Mouse (Mus musculus) adrenal gland, postnatal 36 days (tissue): Measurements from ENCODE around the gene Trappc12. TPM values are rescaled to one million over a fixed set of nuclear protein-coding genes. Genes with fewer than 3 reads are reported as not detected.
"Not testable (repeated sequence)": the region's sequence is repeated elsewhere in the genome, so short reads cannot be mapped to it uniquely, and the experiment has no call there.

Experiments
- DNase-seq, 2 experiments: peaks; one replicate each; pipeline ENCODE4 v3.0.0; 2021; ENCODE audit warnings: mixed read lengths in 1 of 2
- total RNA-seq, 2 experiments: library from RNA; stranded (reverse); gene quantifications; 2 replicates each; pipeline ENCODE4 v1.2.3; 2021

The Trappc12 gene
- total RNA-seq, 2 experiments from 2014 or later: 35.8 to 43.0 TPM

DNA sequence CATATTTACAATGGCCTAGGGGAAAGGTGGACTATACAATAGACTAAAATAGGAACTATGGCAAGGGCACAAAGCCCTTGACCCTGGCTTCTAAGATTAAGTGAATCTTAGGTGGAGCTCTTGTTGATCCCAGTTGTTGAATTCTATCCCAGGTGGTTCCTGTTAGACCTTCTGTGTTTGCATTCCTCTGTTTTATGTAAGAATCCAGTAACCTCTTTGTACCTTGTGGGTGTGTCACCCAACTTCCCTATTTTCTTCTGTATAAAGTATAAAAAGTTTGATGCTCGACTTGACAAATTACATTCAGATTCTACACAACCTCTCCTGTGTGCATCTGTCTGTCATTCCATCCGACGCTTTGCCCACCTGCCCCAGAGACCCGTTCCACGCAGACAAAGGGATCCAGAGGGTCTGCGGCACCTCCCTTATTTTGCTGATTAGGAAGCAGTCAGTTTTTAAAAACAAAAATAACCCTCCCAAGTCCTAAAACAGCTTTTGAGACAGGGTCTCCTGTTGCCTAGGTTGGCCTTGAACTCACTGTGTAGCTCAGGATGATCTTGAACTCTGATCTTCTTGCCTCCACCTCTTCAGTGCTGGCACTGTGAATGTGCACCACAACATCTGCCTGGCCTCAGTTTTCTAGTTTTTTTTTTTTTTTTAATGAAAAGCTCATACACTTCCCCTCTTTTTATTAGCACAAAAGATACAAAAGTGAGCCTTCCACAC lies 16.6 kb downstream of the Trappc12 start:
- not testable (repeated sequence) for DNase-seq

DNA sequence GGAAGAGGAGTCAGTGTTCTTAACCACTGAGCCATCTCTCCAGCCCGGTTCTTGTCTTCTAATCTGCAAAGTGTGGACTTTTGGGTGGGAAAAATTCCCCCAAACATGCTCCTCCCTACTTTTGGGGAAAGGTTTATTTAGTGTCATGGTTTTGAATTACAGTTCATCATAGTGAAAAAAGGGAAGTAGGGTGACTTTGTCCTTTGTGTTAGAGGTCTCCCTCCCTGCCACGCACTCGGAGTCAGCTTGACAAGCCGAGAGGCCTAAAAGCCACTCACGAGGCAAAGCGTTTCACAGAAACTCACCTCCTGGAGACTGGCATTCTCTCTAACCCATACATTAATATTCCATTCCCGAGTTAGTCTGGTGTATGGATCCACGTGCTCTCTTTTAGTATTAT lies 17.6 kb downstream of the Trappc12 start:
- no peak for DNase-seq

DNA sequence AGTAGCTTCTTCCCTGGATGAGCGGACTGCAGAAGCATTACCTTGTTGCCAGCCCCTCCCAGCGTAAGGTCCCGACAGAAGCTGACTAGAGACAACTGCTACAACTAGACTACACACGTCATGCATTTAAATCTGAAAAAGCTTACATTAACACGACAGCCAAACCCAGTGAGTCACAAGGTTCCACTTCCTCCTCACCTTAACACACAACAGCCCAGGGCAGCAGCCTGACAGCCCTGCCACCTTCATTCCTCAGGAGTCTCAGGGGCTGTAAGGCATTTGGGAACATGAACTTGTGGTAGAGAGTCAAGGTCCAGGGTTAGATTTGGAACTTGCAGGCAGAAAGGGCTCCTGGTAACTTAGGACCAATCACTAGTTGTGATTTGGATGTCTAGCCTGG lies 23.2 kb downstream of the Trappc12 start:
- no peak for DNase-seq

DNA sequence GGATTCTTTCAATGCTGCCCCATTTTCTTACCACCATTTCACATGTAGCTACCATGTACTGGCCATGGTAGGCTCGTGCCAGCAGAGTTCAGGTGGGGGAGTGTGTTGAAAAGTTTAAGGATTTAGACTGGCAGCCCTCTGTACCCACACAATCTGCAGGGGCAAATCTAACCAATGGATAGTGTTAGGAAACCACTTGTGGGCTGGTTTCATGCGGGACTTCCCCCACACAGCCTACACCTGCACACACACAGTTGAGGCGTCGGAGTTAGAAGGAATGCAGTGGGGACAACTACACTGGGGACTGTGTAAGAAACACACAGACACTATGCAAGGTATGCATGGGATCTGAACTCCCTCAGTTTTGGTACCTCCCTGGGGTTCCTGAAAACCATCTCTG lies 24.1 kb downstream of the Trappc12 start:
- DNase-seq: no peak

DNA sequence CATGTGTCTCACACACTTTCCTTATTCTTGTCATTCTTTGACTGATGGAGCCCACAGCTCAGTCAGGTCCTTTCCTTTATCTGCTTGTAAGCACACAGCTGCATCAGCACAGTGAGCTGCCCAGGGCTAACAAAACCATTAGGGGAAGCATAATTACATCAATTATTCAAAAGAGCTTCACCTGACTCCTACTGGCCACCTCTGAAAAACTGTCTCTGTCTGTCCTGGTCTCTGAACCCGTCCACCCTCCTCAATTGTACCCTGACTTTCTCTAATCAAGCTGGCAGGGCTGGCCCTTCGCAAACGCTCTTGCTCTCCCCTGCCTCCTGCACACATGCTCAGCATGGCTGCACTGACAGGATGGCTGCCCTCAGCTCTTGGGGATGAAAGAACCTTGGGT lies 25.9 kb downstream of the Trappc12 start:
- DNase-seq: no peak

DNA sequence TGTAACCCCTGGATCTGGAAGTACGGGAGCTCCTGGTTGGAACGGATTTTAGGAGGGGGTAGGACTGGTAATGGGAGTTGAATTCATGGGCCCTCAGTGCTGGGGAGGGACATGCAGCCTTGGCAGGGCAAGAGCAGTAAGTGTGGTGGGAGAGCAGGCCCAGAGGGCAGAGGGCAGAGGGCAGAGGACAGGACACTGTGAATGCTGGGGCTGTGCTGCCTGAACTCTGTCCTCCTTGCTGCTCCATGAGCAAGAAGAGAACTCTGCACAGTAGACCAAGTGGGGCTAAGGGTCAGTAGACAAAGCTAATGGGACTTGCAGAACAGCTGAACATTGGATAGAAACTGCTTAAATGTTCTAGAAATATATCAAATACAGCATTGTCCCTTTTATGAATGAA lies 32.2 kb downstream of the Trappc12 start:
- no peak for DNase-seq

DNA sequence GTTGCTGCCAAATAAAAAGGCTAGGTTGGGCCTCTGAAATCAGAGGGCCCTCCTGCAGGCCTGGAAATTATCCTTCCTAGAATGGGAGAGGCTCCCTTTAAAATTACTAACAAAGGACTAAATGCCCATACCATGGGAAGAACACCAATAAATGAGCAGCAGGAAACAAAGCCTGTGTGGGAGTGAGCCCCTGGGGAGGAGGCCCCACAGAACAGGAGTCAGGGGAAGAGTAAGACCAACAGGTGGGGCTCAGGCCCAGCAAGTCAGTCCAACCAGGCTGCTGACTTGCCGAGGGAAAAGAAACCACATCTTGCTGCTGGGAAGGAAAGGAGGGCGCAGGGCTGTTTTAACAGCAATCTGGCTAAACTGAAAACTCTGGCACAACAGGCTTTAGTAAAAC lies 33.2 kb downstream of the Trappc12 start:
- DNase-seq: no peak

DNA sequence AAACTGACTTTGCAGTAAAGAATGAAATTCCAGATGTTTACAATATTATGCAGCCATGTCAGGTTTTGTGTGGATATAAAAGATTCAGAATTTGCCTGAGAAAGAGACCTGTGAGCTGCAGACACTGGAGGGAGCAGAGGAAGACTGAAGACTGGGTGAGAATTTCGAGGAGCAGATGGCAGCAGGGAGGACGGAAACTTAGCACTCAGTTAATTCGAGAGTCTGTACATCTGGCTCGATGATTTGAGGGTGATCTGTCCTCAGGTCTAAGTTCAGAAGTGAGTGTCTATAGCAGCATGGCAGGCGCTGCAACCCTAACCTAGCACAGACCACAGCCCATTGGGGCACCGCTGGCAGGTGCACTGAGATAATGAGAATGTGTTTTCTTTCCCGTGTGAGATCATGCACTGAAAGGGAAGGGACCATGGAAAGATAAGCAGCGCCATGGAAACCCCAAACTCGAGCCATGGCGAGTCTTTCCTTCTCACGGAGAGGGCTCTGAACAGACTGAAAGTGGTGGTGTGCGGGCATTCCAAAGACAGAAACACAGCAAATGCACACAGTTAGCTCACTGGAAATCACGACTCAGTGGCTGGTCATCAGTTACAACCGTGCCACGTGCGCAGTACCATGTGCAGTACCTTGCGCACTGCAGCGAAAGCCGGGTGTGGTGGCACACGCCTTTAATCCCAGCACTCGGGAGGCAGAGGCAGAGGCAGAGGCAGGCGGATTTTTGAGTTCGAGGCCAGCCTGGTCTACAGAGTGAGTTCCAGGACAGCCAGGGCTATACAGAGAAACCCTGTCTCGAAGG lies 35.2 kb downstream of the Trappc12 start:
- DNase-seq: no peak

DNA sequence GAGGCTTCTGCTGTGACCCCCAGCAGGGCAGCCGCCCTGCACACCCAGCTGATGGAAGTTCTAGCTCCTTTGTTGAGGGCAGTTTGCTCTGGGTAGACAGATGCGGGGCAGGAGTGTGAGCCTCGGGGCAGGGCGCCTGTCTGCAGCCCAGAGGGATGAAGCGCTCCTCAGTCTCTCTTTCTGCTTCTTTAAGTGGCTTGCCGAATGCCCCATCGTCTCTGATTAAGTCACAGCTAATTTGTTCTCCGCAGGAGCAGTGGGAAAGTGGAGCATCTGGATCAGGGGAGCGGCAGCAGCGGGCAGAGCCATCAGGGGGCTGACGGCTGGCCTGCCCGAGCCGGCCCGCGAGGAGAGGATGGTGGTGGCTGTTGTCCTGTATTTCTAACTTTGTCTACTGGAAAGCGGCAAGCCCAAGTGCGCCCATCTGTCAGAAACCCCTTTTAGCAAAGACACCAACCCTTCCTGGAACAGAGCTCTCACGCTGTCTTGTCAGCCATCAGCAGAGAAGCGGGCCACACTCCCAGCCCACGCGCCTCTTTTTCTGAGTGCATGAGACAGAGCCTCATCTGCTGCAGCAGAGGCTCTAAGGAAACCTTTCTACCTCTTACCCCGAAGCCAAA lies 39.6 kb downstream of the Trappc12 start:
- DNase-seq: no peak

DNA sequence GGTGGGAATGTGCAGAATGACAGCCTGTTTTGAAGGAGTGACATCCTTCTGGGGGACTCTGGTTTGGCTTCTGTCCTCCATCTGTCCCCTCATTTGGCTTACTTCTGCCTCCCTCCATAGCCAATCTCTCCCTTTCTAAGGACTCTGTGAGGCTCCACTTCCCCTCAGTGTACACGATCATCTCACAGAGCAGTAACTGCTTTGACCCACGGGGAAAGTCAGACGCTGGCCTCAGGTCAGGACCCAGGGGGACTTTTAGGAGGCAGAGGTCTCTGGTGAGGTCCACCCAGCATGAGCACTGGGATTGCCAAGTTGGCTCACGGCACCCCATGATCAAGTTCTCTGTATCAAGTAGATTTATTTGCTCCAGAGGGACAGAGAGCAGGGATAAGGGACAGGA lies 42.1 kb downstream of the Trappc12 start:
- no peak for DNase-seq

DNA sequence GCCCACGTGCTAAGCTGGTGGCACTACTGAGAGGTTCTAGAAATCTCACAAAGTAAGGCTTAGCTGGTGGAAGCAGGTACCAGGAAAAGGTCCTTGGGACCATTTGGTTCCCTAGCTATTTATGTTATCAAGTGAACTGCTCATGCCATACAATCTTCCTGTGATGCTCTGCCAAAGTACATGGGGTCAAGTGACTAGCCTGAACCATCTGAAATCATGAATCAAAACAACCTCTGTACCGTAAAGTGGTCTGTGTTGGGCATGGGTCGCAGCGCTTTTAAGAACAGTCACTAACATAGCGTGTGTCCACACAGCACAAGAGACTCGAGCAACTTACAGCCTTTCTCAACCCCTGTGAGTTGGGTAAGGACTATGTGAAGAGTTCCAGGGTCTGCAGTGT lies 45.1 kb downstream of the Trappc12 start:
- no peak for DNase-seq

DNA sequence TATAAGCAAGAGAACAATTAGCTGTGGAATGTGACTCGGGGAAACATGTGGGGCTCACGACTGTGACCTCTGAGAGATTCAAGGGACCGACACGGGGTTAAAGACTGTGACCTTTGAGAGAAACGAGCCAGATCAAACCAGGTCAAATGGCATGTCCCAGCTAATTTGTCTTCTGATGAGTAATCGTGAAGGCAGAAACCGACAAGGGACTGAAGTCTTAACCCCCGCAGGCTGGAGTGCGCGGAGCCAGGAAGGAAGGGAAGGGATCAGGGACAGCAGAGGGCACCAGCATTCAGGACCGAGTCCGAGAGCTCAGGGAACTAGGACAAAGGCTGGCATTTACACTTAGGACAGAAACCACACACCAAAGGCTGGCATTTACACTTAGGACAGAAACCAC lies 45.9 kb downstream of the Trappc12 start:
- DNase-seq: peak; percentile 55 to 67

DNA sequence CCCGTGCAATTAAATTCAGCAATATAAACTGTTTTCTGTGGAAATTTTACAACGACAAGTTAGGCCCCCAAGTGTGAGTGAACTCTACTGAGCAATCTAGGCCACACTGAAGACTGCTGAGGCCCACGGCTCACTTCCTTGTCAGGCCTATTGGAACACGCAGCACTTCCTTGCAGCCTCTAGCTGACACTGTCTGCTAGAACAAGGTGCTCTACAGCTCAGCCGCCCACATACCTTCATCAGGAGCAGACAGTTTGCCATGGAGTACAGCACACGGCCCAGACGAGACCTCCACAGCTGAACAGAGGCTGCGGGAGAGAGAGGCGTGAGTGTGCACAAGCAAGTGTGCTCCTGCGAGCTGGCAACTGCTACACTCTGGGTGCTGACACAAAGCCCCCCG lies 49.0 kb downstream of the Trappc12 start:
- DNase-seq: no peak

DNA sequence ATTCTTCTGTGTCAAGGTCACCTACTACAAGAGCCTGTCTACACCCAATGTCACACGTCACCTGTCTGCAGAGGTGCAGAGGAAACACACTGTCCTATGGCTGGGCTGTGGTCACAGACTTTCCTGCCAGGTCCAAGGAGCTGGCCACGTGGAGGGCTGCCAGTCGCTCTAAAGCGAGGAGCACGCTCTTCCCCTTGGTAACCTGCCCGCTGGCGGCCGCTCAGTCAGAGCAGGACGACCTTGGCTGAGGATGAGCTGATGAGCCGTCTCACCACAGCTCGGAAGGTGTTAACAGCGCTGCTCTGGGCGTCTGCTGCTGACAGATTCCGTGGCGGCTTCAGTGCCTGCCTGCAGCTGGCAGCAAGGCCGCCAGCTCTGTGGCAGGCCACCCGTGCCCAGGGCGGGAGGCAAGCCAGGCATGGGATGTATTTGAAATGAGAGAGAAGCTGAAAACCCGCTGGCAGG lies 49.7 kb downstream of the Trappc12 start:
- peak; percentile 86 to 88 for DNase-seq

DNA sequence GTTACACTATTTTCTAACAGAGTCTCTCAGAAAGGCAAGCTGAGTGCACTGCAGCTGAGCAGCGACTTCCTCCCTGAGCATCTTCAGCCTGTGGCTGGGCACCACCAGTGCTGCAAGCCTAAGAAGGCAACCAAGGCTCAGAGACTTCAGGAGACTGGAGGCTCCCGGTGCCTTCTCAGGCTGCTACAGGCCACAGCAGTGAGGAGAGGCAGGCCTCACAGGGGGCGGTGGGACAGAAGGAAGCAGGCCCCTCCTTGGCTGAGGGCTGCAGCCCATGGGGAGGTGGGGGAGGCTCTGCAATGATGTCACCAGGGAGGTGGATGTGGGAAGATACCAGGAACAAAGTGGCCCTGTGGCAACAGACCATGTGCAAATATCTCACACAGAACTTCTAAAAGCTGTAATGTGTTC lies 50.2 kb downstream of the Trappc12 start:
- no peak for DNase-seq

DNA sequence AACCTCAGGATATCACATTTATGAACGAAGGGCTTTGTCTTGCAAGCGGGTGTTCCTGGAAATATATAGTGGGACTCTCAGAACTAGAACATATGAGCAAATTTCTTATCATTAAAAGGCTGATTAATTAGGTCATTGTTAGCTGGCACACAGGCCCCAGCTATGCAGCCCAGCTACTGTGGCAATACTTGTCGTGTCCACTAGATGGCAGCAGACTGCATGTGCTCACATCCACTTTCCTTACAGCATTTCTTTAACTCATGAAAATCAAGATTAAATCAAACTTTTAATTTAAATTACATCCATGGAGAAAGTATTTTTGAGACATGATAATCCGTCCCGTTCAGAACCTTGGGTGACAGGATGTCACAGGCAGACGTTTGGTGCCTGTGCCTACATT lies 50.6 kb downstream of the Trappc12 start:
- DNase-seq: peak; percentile 66 to 71

DNA sequence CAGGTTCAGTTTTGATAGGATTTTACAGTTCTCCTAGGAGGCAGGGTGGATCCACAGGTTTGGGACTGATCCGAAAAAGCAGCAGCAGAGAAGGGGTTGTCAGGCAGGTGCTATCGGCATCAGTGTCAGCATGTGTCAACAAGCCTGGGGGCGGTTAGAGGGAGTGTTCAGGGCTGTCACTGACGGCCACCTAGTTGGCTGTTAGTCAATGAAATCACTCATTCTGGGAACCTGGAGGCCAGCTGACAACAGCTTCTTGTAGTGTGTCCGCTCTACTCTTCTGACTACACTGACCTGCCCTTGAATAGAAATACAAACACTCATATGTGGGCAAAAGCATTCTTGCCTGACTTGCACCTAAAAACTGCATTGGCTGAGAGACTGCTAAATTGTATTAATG lies 51.2 kb downstream of the Trappc12 start:
- no peak for DNase-seq

DNA sequence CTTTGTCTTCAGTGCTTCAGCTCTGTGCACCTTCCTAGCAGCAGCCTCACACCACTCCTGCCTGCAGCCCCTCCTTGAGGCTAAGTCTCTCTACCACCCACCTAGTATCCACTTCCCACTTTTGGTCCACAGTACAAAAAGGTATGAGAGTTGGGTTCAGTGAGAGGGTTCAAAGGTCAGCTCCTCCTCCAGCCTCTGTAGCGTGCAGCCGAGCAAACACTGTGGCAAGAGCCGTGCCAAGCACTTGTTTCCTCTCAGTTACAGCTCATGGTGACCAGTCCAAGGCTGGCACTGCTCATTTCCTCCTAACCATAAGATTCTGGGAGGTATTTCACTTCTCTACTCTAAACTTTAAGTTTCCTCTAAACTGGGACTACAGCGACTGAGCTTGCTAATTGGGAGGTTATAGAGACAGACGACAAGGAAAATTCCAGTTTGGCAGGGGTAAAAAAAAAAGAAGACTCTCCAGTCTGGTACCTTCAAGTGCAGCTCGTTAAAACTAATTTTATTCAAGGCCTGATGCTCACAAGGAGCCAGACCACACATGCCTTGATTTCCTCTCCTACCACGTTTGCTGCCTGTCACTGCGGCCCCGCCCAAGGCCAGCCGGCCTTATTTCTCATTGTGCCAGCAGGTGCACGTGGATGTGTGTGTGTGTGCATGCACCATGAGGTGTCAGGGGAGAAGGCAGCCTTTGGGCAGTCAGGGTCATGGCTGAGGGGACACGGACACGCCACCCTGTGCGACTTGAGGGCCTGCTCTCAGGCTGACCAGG lies 52.3 kb downstream of the Trappc12 start:
- no peak for DNase-seq

DNA sequence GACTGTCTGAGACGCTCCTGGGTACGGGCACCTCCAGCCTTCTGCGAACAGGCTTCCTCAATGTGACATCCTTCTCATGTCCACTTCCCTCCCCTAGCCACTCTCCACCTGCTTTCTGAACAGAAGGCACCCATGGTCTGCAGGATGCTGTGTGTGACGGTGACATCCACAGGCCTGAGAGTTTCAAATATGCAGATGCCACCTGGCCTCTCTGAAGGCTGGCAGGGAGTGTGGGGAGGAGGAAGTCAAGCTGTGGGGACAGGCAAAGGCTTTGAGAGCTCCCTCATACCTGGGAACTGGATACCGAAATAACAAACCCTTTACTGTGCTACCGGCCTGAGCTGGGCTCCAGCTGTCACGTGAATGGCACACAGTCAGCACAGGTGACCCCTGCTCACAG lies 55.5 kb downstream of the Trappc12 start:
- no peak for DNase-seq

DNA sequence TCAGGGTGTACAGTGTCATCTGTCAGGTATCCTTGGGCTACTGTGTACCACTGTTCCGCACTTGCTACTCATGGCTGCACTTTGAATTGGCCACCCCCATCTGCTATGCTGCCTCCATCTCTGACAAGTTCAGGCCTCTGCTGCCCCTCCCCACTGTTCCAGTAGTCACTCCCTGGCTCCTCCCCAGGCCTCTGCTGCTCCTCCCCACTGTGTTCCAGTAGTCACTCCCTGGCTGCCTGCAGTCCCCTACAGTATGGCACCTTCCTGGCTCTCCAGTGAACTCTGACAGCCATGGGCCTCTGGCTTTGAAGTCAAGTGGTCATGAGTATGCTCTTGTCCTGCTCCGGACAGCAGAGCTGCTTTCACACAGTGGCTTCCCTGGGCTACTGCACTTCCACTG lies 56.0 kb downstream of the Trappc12 start:
- peak; percentile 38 to 51 for DNase-seq

DNA sequence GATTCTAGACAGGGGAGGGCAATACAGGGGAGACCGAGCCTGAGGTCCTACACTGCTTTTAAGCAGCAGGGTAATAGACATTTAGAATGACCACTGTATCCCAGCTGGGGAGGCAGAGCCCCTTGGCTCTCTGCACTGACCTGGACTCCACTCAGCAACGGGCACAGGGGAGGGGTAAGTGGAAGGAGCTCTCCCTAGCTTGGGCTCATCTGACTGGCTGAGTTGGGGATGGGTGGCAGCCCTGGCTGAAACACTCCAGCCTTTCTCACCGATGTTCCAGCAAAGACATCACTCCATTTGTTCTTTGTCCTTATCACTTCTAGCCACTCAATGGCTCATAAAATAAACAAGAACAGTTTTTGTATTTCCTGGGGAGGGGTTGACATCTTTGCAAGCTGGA lies 56.5 kb downstream of the Trappc12 start:
- no peak for DNase-seq

DNA sequence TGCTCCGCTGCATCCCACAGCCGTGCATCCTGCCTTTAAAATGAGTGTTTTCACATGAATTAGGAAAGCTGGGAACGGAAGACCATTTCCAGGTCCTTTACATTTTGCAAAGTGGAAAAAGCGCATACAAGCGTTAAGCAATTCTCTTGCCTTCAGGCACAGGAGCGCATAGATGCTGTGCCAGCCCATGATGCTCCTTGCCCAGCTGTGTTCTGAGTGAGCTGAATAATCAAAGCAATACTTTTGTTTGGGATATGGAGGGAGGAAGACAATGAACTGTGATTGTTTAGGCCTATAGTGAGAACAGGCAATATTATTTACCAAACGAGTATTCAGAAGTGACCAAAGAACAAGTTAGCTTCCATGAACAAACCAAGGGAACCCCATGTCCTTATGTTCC lies 59.5 kb downstream of the Trappc12 start:
- no peak for DNase-seq
